Mouse (Mus musculus) Patski (cell line): ENCODE measurements around the gene Rbm3. TPM values are rescaled to one million over a fixed set of nuclear protein-coding genes. Genes with fewer than 3 reads are reported as not detected.
A peak's percentile ranks its signal among the peaks of the same experiment; 100 is the strongest.

Experiments
- ATAC-seq: fragments of 100-300 bp; one replicate; pipeline ENCODE4 v1.8.0; 2021
- CTCF ChIA-PET: fragments of 350-600 bp; sonication (Branson Sonifier 250); formaldehyde crosslinking; loops from one replicate; lab custom pipeline; 2022; ENCODE audit warnings: inconsistent platforms; lab: Charles Lee
- POLR2A ChIA-PET: fragments of 350-600 bp; sonication (Branson Sonifier 250); formaldehyde crosslinking; loops from one replicate; lab custom pipeline; 2022; ENCODE audit warnings: antibody characterized with exemption, inconsistent platforms; lab: Charles Lee
- DNase-seq: peaks from one replicate; pipeline ENCODE4 v3.0.0-alpha.2; 2011; ENCODE audit warnings: low read depth, low spot score
- H3K27me3 ChIP-seq: fragments of 371-371 bp; one replicate; pipeline ENCODE4 v1.5.1; 2021
- CTCF ChIP-seq: fragments of 100-300 bp; IDR thresholded peaks from one replicate; pipeline ENCODE4 v1.5.1; 2021
- in situ Hi-C: fragments of 300-500 bp; cut with MboI; formaldehyde crosslinking; loops from 3 replicates; pipeline ENCODE4 v1.11.1; 2018; ENCODE audit warnings: low pct_unique_long_range_greater_than_20kb, mixed read lengths
- polyA plus RNA-seq: library from polyadenylated mRNA; unstranded; gene quantifications from one replicate; pipeline ENCODE4 v1.2.3, GENCODE M21; 2021

The Rbm3 gene
- polyA plus RNA-seq, result 255 TPM

DNA sequence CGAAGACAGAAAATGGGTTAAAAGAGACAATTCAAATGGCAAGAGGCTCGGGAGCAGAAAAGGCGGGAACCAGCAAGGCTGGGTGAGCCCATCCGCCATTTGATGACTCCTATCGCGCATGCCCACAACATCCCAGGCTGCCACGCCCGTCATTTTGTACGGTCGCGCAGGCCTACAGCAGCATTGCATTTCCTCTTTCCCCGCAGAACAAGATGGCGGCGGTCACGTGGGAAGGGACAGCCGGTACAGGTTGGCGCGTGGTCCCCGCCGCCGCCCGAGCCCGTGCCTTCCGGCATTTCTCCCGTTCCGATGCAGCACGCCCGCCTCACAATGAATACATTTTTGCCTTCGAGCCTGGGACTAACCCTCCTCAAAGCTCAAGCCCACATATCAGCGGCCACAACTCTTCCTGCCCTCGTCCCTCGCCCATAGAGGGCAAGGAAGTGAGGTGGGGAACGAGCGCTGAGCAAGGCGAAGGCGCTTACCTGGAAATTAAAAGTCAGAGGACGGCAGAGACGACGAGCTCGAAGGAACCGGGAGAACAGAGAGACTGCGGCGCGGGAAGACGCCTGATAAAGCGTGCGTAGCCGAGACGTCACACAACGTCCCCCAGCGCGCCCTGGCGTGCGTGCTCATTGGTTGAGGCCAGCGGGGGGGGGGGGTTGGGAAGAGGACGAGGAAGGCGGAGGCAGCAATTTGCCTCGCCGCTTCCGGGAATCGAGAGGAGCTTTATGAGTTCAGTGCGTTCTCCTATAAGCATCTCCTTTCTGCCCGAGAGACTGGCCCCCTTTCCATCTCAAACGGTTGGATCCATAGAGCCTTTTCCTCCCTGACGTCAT is at the start of gene Rbm3:
TSS of gene Rbm3 (minus strand) at position 728 of the 839 bp plus-strand sequence.
- ChIA-PET CTCF (no interaction called here), POLR2A (interaction anchor here (0.6 to 0.8 kb wide), 2 partner anchors 110 to 1252 kb away, joined by 3 read pairs; no protein-coding TSS in a partner anchor)
- no peak for TF ChIP-seq CTCF
- ATAC-seq, result peak; percentile 87
- no peak for DNase-seq
- H3K27me3 ChIP-seq, result peaks cover 14% of the 10 kb centered on the region
- in situ Hi-C loops, result no loop called here

GRCm38 (mm10) chrX:8193419-8193723 is 47.7 kb upstream of the Rbm3 start, which contains the start of gene Ebp:
TSS of gene Ebp (minus strand) at chrX:8193512.
- DNase-seq (no peak), ATAC-seq (no peak)
- TF ChIP-seq CTCF, result no peak
- POLR2A ChIA-PET, result no interaction called here
- CTCF ChIA-PET, result no interaction called here
- H3K27me3 ChIP-seq, result no peaks in the 10 kb centered on the region
- in situ Hi-C loops, result loop anchor here (5.0 kb wide), 1 partner anchor 59 kb away; the partner anchor contains the start of gene Ftsj1

GRCm38 (mm10) chrX:8192640-8193418 is 47.1 kb upstream of the Rbm3 start:
- DNase-seq (peak; percentile 17), ATAC-seq (peak; percentile 100)
- no peak for TF ChIP-seq CTCF
- in situ Hi-C loops, result loop anchor here (5.0 kb wide), 1 partner anchor 59 kb away; the partner anchor contains the start of gene Ftsj1
- H3K27me3 ChIP-seq, result no peaks in the 10 kb centered on the region
- ChIA-PET POLR2A (interaction anchor here (1.1 kb wide), 1 partner anchor 48 kb away, joined by 5 read pairs; no protein-coding TSS in a partner anchor), CTCF (interaction anchor here (0.9 to 1.1 kb wide), 2 partner anchors 18 to 61 kb away, joined by 3 to 4 read pairs; no protein-coding TSS in a partner anchor)

DNA sequence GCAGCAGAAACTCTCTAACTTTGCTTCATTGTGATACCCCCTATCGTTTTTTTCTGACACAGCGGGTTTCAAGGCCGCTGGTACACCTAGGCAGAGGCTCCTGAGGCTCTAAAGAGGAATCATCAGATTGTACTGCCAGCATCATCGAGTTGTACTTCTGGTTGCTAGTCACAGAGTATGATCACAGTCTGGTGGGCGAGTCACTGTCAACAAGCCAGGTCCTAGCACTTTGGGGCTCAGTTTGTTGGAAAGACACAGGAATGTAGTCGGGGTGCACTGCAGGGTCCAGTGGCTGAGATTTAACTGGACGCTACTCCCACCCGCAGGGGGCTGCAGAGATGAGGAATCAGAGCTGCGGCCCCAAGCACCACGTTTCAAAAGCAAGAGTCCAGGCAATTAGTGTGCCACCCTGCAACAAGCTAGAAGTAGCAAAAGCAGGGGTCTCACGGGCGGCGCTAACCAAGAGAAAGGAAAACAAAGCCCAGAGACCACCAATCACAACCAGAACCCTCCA is 46.5 kb upstream of the Rbm3 start:
- ChIA-PET CTCF (interaction anchor here (0.9 to 1.1 kb wide), 2 partner anchors 17 to 62 kb away, joined by 3 to 4 read pairs; no protein-coding TSS in a partner anchor), POLR2A (interaction anchor here (1.1 kb wide), 1 partner anchor 48 kb away, joined by 5 read pairs; no protein-coding TSS in a partner anchor)
- TF ChIP-seq CTCF, result no peak
- DNase-seq (no peak), ATAC-seq (no peak)
- no peaks in the 10 kb centered on the region for H3K27me3 ChIP-seq
- in situ Hi-C loops, result loop anchor here (5.0 kb wide), 1 partner anchor 60 kb away; the partner anchor contains the start of gene Ftsj1

- DNase-seq (no peak), ATAC-seq (no peak)
- TF ChIP-seq CTCF, result no peak
- ChIA-PET CTCF (no interaction called here), POLR2A (no interaction called here)
- in situ Hi-C loops, result no loop called here
- H3K27me3 ChIP-seq, result no peaks in the 10 kb centered on the region
Measured at GRCm38 (mm10) chrX:8182871-8183540, 37.3 kb upstream of the Rbm3 start.

GRCm38 (mm10) chrX:8179646-8180045 is 34.0 kb upstream of the Rbm3 start:
- POLR2A ChIA-PET, result no interaction called here
- ATAC-seq (no peak), DNase-seq (no peak)
- in situ Hi-C loops, result no loop called here
- peaks cover 5% of the 10 kb centered on the region for H3K27me3 ChIP-seq
- TF ChIP-seq CTCF, result no peak
- CTCF ChIA-PET, result interaction anchor here (1.3 kb wide), 1 partner anchor 75 kb away, joined by 4 read pairs; no protein-coding TSS in a partner anchor

GRCm38 (mm10) chrX:8178871-8179270 is 33.2 kb upstream of the Rbm3 start:
- ChIA-PET POLR2A (no interaction called here), CTCF (interaction anchor here (1.3 kb wide), 1 partner anchor 75 kb away, joined by 4 read pairs; no protein-coding TSS in a partner anchor)
- peaks cover 5% of the 10 kb centered on the region for H3K27me3 ChIP-seq
- TF ChIP-seq CTCF, result no peak
- DNase-seq (no peak), ATAC-seq (no peak)
- in situ Hi-C loops, result no loop called here

GRCm38 (mm10) chrX:8175504-8176385 is 30.1 kb upstream of the Rbm3 start, which contains the start of gene Tbc1d25:
TSS of gene Tbc1d25 (minus strand) at chrX:8176181.
- peaks cover 5% of the 10 kb centered on the region for H3K27me3 ChIP-seq
- peak; percentile 54 for DNase-seq
- CTCF ChIA-PET, result interaction anchor here (0.8 kb wide), 1 partner anchor 17 kb away, joined by 3 read pairs; no protein-coding TSS in a partner anchor
- TF ChIP-seq CTCF, result no peak
- ATAC-seq, result peak; percentile 85
- in situ Hi-C loops, result no loop called here
- POLR2A ChIA-PET, result no interaction called here

DNA sequence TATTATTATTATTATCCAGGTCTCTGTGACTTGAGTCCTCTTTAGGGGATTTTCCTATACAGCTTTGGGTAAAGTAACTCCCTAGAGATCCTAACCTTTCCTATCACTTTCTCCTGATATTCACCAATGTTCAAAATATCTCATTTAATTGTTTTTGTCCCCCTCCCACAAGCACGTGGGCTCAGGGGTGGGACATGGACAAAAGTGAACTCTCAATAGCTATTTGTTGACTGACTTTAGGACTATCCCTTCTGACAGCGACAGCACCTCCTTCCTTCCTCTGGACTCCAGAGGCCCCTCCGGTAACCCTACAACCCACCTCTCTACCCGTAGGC is 29.5 kb upstream of the Rbm3 start:
- TF ChIP-seq CTCF, result no peak

More for the DNA sequence above, 29.5 kb upstream of the Rbm3 start:
- ChIA-PET POLR2A (no interaction called here), CTCF (interaction anchor here (0.8 kb wide), 1 partner anchor 17 kb away, joined by 3 read pairs; no protein-coding TSS in a partner anchor)
- no peak for DNase-seq
- H3K27me3 ChIP-seq, result peaks cover 5% of the 10 kb centered on the region
- ATAC-seq, result no peak
- in situ Hi-C loops, result no loop called here
